Comparison of ENCODE assay signal across 18 mouse cellular contexts in genomic region chr7:88264861-88265260, GRCm38 (mm10).
"Had no signal": no experiment of that assay in that cellular context is flagged by ENCODE, and none has a peak within 500 bp of the region (broad histone marks: within the 10 kb centered on the region; RNA-seq: fewer than 3 reads in every experiment).

No protein-coding gene starts in this region.

- ATAC-seq: midbrain, embryonic 16.5 days had no signal

- H3K27ac ChIP-seq: midbrain, embryonic 10.5 days; midbrain, embryonic 12.5 days; neural tube, embryonic 13.5 days; neural tube, embryonic 15.5 days had no signal

- H3K9ac ChIP-seq: lung, embryonic 14.5 days; midbrain, embryonic 12.5 days; neural tube, embryonic 13.5 days; neural tube, embryonic 15.5 days had no signal

- H3K36me3 ChIP-seq: midbrain, embryonic 10.5 days; midbrain, embryonic 12.5 days; neural tube, embryonic 13.5 days; neural tube, embryonic 15.5 days had no signal

- H3K27me3 ChIP-seq: midbrain, embryonic 12.5 days; neural tube, embryonic 13.5 days; neural tube, embryonic 15.5 days had no signal

- H3K4me3 ChIP-seq: midbrain, embryonic 10.5 days; midbrain, embryonic 12.5 days; myocyte; neural tube, embryonic 13.5 days; neural tube, embryonic 15.5 days had no signal

- DNase-seq: lung, embryonic 14.5 days; lung, postnatal 10 days; lung, postnatal 4 days; midbrain, embryonic 14.5 days; retina, postnatal 1 day; right cerebral cortex, adult 18-20 months; right cerebral cortex, postnatal 25 days; right cerebral cortex, postnatal 4 days; spleen, adult 18-20 months; thymus, adult 18-20 months; thymus, postnatal 14 days; thymus, postnatal 36 days had no signal

- H3K4me2 ChIP-seq: lung, embryonic 14.5 days; midbrain, embryonic 12.5 days; neural tube, embryonic 13.5 days; neural tube, embryonic 15.5 days had no signal

- H3K9me3 ChIP-seq: midbrain, embryonic 10.5 days; midbrain, embryonic 12.5 days; neural tube, embryonic 13.5 days; neural tube, embryonic 15.5 days had no signal

- H3K4me1 ChIP-seq: midbrain, embryonic 10.5 days; midbrain, embryonic 12.5 days; neural tube, embryonic 13.5 days; neural tube, embryonic 15.5 days had no signal
